ENCODE assay signal across 10 mouse cellular contexts in the genomic region with DNA sequence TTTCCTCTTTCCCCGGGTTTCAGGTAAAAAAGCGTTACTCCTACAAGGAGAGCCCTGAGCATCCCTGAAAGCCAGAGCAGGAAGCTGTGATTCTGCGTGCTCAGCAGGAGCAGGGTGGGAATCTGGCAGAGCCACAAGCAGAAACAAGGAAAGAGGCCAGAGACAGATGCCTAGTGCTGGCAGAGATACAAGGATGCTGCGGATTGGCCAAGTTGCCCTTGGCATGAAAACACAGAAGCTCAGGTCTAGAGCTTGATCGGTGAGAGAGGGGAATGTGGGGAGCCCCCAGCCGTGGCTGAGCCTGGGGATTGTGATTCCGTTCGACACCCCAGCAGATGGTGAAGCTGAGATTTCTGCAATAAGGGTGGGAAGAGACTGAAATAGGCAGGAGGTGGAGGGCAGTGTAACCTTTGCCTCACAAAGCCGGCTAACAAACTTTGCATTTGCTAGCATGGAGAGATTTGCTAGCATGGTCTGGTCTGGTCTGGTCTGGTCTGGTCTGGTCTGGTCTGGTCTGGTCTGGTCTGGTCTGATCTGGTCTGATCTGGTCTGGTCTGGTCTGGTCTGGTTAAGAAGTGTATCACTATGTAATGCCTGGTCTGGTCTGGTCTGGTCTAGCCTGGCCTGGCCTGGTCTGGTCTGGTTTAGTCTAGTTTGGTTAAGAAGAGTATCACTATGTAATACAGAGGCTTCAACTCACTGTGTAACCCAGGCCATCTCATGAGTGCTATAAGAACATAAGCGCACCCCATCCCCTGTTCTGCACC. TPM values are rescaled to one million over a fixed set of nuclear protein-coding genes. Genes with fewer than 3 reads are reported as not detected.
DNase-seq lines count a peak whose midpoint lies in the region; ATAC-seq and TF ChIP-seq lines count a peak whose summit lies in the region.
"Had no signal": no experiment of that assay in that cellular context is flagged by ENCODE, and none has a peak within 500 bp of the region (broad histone marks: within the 10 kb centered on the region; RNA-seq: fewer than 3 reads in every experiment).

No protein-coding gene starts in this region.

- no peaks in the 10 kb centered on the region for H3K27me3 ChIP-seq in lung, embryonic 14.5 days (ENCODE audit: insufficient read depth, low read length)
- no peaks in the 10 kb centered on the region for H3K27me3 ChIP-seq in lung, postnatal 0 days (replicated peaks; ENCODE audit: insufficient read depth, low read length)
- H3K27me3 ChIP-seq: embryonic facial prominence, embryonic 15.5 days had no signal

- H3K4me2 ChIP-seq in lung, embryonic 14.5 days, result no peak overlapping the region
- no peak overlapping the region for H3K4me2 ChIP-seq in lung, postnatal 0 days (replicated peaks; ENCODE audit: low read depth, low read length)
- H3K4me2 ChIP-seq: embryonic facial prominence, embryonic 15.5 days had no signal

- ATAC-seq in lung, embryonic 14.5 days (ENCODE audit: insufficient read depth), result 0 out of 2 replicates have a peak, but pooled peaks have one; percentile 30
- ATAC-seq in lung, postnatal 0 days, result no peak
- ATAC-seq: Patski had no signal

- H3K4me3 ChIP-seq in lung, embryonic 14.5 days (ENCODE audit: low read depth, low read length), result no peak overlapping the region
- H3K4me3 ChIP-seq in lung, postnatal 0 days (ENCODE audit: low read depth, low read length), result no peak overlapping the region
- H3K4me3 ChIP-seq: embryonic facial prominence, embryonic 15.5 days had no signal

- no peak overlapping the region for H3K9ac ChIP-seq in lung, embryonic 14.5 days
- H3K9ac ChIP-seq in lung, postnatal 0 days (replicated peaks; ENCODE audit: low read depth), result no peak overlapping the region
- H3K9ac ChIP-seq: embryonic facial prominence, embryonic 15.5 days had no signal

- 69% methylated on average over 10 of the region's 10 CpGs for WGBS in lung, embryonic 14.5 days
- WGBS in lung, postnatal 0 days, result 66% methylated on average over 10 of the region's 10 CpGs

- H3K27ac ChIP-seq in lung, embryonic 14.5 days (ENCODE audit: low read depth), result no peak overlapping the region
- H3K27ac ChIP-seq in lung, postnatal 0 days (ENCODE audit: low read length), result no peak overlapping the region
- H3K27ac ChIP-seq: embryonic facial prominence, embryonic 15.5 days had no signal

- DNase-seq in lung, embryonic 14.5 days, result no peak
- DNase-seq in lung, postnatal 0 days (ENCODE audit: low spot score), result no peak
- DNase-seq in cerebellum, postnatal 36 days, result peak; percentile 84 to 88
- peak; percentile 61 to 85 for DNase-seq in layer of hippocampus, postnatal 14 days (ENCODE audit: low spot score in 2 of 2)
- DNase-seq in right cerebral cortex, postnatal 25 days, result peak; percentile 56
- no peak for DNase-seq in lung, postnatal 10 days
- no peak for DNase-seq in testis, postnatal 10 days (ENCODE audit: low spot score)
- DNase-seq in gastrocnemius, adult 18-20 months (ENCODE audit: low spot score), result no peak

- H3K9me3 ChIP-seq in lung, embryonic 14.5 days (ENCODE audit: low read depth, low read length), result no peaks in the 10 kb centered on the region
- no peaks in the 10 kb centered on the region for H3K9me3 ChIP-seq in lung, postnatal 0 days (ENCODE audit: low read length)
- H3K9me3 ChIP-seq: embryonic facial prominence, embryonic 15.5 days had no signal

- no peak for TF ChIP-seq CTCF in lung, embryonic 14.5 days (IDR thresholded peaks at IDR 0.05; ENCODE audit: low read depth)
- TF ChIP-seq CTCF in lung, postnatal 0 days (IDR thresholded peaks at IDR 0.05), result no peak

- 0 out of 2 replicates have a peak, but pooled peaks cover 2% of the 10 kb centered on the region for H3K4me1 ChIP-seq in lung, embryonic 14.5 days (ENCODE audit: insufficient read depth)
- H3K4me1 ChIP-seq in lung, postnatal 0 days (ENCODE audit: insufficient read depth, low read depth, low read length), result no peaks in the 10 kb centered on the region

- TF ChIP-seq EP300 in lung, postnatal 0 days (IDR thresholded peaks at IDR 0.05), result no peak

- H3K36me3 ChIP-seq in lung, embryonic 14.5 days (ENCODE audit: insufficient read depth), result no peaks in the 10 kb centered on the region
- H3K36me3 ChIP-seq in lung, postnatal 0 days (ENCODE audit: insufficient read depth, low read length), result no peaks in the 10 kb centered on the region
- H3K36me3 ChIP-seq: embryonic facial prominence, embryonic 15.5 days had no signal

RNA-seq across cellular contexts. Expression of gene Gsg1l, which starts 50.4 kb away (rescaled TPM):
- 3.2 and 3.3 TPM in 2 replicates for polyA plus RNA-seq in lung, embryonic 14.5 days (2014; fragmentation: Nextera tagmentation; extraction: Ambion mirVana)
- polyA plus RNA-seq in lung, postnatal 0 days (2015; fragmentation: Nextera tagmentation; extraction: Ambion mirVana), result 0.66 and 0.68 TPM in 2 replicates
- total RNA-seq in layer of hippocampus, postnatal 14 days (2021), result 10 to 100 TPM in 1 of 2 experiments, 1 to 10 TPM in 1; 9.3 to 14.0 TPM
- under 1 TPM in 1 of 2 experiments, not detected in 1; 0.05 TPM for total RNA-seq in gastrocnemius, adult 18-20 months (2021)
- polyA plus RNA-seq: Patski had no signal

Comparison
In these comparisons a context has a peak if more than half of its experiments do, and no peak if none do; other contexts are left out.
1. DNase-seq: peak in cerebellum, postnatal 36 days (2 of 2), layer of hippocampus, postnatal 14 days (2 of 2) and right cerebral cortex, postnatal 25 days (single experiment); none in lung, embryonic 14.5 days (single experiment), lung, postnatal 0 days (single experiment), lung, postnatal 10 days (single experiment), testis, postnatal 10 days (single experiment) and gastrocnemius, adult 18-20 months (single experiment).
2. RNA of gene Gsg1l, which starts 50.4 kb away (total RNA-seq): 9.3 to 14.0 TPM in layer of hippocampus, postnatal 14 days; 0.05 TPM in gastrocnemius, adult 18-20 months; every median in the first group is over 4 times any median in the second.